Comparison of ENCODE assay signal across 25 mouse cellular contexts in genomic region chr2:109311369-109311768, GRCm38 (mm10). TPM values are rescaled to one million over a fixed set of nuclear protein-coding genes. Genes with fewer than 3 reads are reported as not detected.
DNase-seq lines count a peak whose midpoint lies in the region; ATAC-seq lines count a peak whose summit lies in the region.
"Had no signal": no experiment of that assay in that cellular context is flagged by ENCODE, and none has a peak within 500 bp of the region (broad histone marks: within the 10 kb centered on the region; RNA-seq: fewer than 3 reads in every experiment).

No protein-coding gene starts in this region.

- ATAC-seq in midbrain, embryonic 14.5 days (ENCODE audit: low FRiP score, low TSS enrichment), result no peak
- ATAC-seq: forebrain, embryonic 14.5 days; forebrain, embryonic 16.5 days; Patski had no signal

- WGBS in midbrain, embryonic 14.5 days, result 97% methylated on average over 5 of the region's 5 CpGs

- no peaks in the 10 kb centered on the region for H3K36me3 ChIP-seq in midbrain, embryonic 14.5 days (ENCODE audit: control insufficient read depth, insufficient read depth, low read length)

- no peak overlapping the region for H3K4me2 ChIP-seq in midbrain, embryonic 14.5 days (ENCODE audit: low read length)
- H3K4me2 ChIP-seq: embryonic facial prominence, embryonic 13.5 days; embryonic facial prominence, embryonic 15.5 days; forebrain, embryonic 12.5 days had no signal

- DNase-seq in ES-CJ7 (ENCODE audit: low read depth, low spot score) (peak; percentile 68), R1 (ENCODE audit: low read depth, low spot score) (peak; percentile 32), ZHBTc4 (ENCODE audit: low read depth, low spot score) (peak; percentile 73), liver (no peak)
- DNase-seq in right cerebral cortex, adult 2 months (ENCODE audit: low spot score in 2 of 2), result no peak
- DNase-seq in midbrain, embryonic 14.5 days, result no peak
- DNase-seq: adrenal gland, adult 2 months; adrenal gland, postnatal 10 days; adrenal gland, postnatal 25 days; cerebellum, adult 11 months; cerebellum, adult 18-20 months; cerebellum, adult 8-10 months; cerebellum, adult 9-11 months; cerebellum, postnatal 14 days; cerebellum, postnatal 36 days; embryo, embryonic 11 days had no signal

- no peak overlapping the region for H3K4me3 ChIP-seq in midbrain, embryonic 14.5 days (replicated peaks; ENCODE audit: low read depth, low read length)
- H3K4me3 ChIP-seq: embryonic facial prominence, embryonic 13.5 days; embryonic facial prominence, embryonic 15.5 days; erythroblast, embryonic 14.5 days; forebrain, embryonic 10.5 days; forebrain, embryonic 12.5 days had no signal

- H3K27ac ChIP-seq in midbrain, embryonic 14.5 days (replicated peaks; ENCODE audit: low read depth, low read length), result no peak overlapping the region
- H3K27ac ChIP-seq: embryonic facial prominence, embryonic 13.5 days; embryonic facial prominence, embryonic 15.5 days; forebrain, embryonic 10.5 days; forebrain, embryonic 12.5 days had no signal

- H3K4me1 ChIP-seq in midbrain, embryonic 14.5 days (ENCODE audit: control insufficient read depth, insufficient read depth, low read length), result no peaks in the 10 kb centered on the region
- H3K4me1 ChIP-seq: embryonic facial prominence, embryonic 13.5 days; embryonic facial prominence, embryonic 15.5 days; forebrain, embryonic 10.5 days; forebrain, embryonic 12.5 days had no signal

- H3K9me3 ChIP-seq in midbrain, embryonic 14.5 days (ENCODE audit: control insufficient read depth, low read length), result no peaks in the 10 kb centered on the region
- H3K9me3 ChIP-seq: embryonic facial prominence, embryonic 13.5 days; embryonic facial prominence, embryonic 15.5 days; forebrain, embryonic 10.5 days; forebrain, embryonic 12.5 days; G1E had no signal

- no peaks in the 10 kb centered on the region for H3K27me3 ChIP-seq in midbrain, embryonic 14.5 days (ENCODE audit: control insufficient read depth, insufficient read depth, low read length)
- H3K27me3 ChIP-seq: embryonic facial prominence, embryonic 13.5 days; embryonic facial prominence, embryonic 15.5 days; forebrain, embryonic 12.5 days; Patski had no signal

- H3K9ac ChIP-seq in midbrain, embryonic 14.5 days (replicated peaks; ENCODE audit: low read length), result no peak overlapping the region
- H3K9ac ChIP-seq: embryonic facial prominence, embryonic 13.5 days; embryonic facial prominence, embryonic 15.5 days; forebrain, embryonic 12.5 days had no signal

RNA-seq across cellular contexts. Expression of gene Mettl15, which starts 30.8 kb away (rescaled TPM):
- 10.7 and 11.0 TPM in 2 replicates for polyA plus RNA-seq in midbrain, embryonic 14.5 days (2014; fragmentation: Nextera tagmentation; extraction: Ambion mirVana)

RNA-seq across cellular contexts. Expression of gene Kif18a, which starts 30.8 kb away (rescaled TPM):
- 4.6 and 9.9 TPM in 2 replicates for polyA plus RNA-seq in midbrain, embryonic 14.5 days (2014; fragmentation: Nextera tagmentation; extraction: Ambion mirVana)
- polyA plus RNA-seq: adrenal gland, adult 2 months had no signal

Comparison
In these comparisons a context has a peak if more than half of its experiments do, and no peak if none do; other contexts are left out.
1. DNase-seq: peak in ES-CJ7 (single experiment), R1 (single experiment) and ZHBTc4 (single experiment); none in right cerebral cortex, adult 2 months (0 of 2), liver (single experiment) and midbrain, embryonic 14.5 days (single experiment).